In the genomic region with DNA sequence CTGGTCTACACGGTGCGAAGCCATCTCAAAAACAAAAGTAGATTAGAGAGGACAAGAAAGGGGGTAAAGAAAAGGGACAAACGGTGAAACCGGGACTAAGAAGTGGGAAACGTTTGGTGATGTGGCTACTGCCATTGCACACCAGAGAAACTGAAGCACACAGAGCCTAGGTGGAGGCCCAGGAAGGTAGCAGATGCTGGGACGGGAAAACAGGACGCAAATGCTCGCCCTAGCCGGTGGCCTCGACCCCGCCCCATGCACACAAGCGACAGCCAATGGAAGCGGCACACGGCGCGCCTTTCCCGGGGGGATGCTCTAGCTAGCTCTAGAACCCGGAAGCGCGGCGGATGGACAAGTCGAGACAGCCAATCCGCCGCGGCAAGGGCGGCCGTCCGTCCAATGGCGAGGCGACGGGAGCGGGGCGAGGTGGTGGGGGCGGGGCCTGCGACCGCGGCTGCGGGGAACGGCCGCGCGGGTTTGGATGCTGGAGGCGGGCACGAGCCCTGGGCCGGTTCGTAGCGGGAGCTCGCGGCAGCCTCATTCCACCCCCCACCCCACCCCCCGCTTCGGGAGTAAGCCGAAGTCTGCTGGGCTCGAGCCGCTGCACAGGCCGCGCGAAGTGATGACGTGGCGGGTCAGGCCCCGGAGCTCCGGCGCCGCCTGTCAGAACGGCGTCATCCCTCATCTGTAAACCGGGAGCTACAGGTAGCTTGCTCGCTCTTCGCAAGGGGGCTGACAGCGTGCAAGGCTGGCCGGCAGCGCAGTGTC, we compare ENCODE assay signal across 8 mouse cellular contexts. TPM values are rescaled to one million over a fixed set of nuclear protein-coding genes. Genes with fewer than 3 reads are reported as not detected.
DNase-seq lines count a peak whose midpoint lies in the region; ATAC-seq and TF ChIP-seq lines count a peak whose summit lies in the region.

A gene (plus strand): TSS at position 459 of the 768 bp plus-strand sequence.

- H3K27ac ChIP-seq in bone marrow, adult 2 months (ENCODE audit: control insufficient read depth, insufficient read depth, low read depth, low read length, poor library complexity): peak within 1 kb of the TSS; percentile 97
- peak within 1 kb of the TSS; percentile 95 for H3K27ac ChIP-seq in embryonic facial prominence, embryonic 15.5 days (replicated peaks)
- H3K27ac ChIP-seq in limb, embryonic 14.5 days (replicated peaks; ENCODE audit: low read depth, low read length): peak within 1 kb of the TSS; percentile 95
- peak within 1 kb of the TSS; percentile 97 for H3K27ac ChIP-seq in midbrain, postnatal 0 days (ENCODE audit: low read depth, low read length)

- peak; percentile 62; the same call in 1 of the 2 replicates for TF ChIP-seq POLR2A in bone marrow, adult 2 months (IDR thresholded peaks at IDR 0.05; ENCODE audit: borderline replicate concordance, control insufficient read depth, low read depth, low read length)
- 0 out of 2 replicates have a peak, but pooled peaks have one; percentile 36 for TF ChIP-seq POLR2A in limb, embryonic 14.5 days (IDR thresholded peaks at IDR 0.05; ENCODE audit: borderline replicate concordance, extremely low read depth, insufficient read depth, insufficient read length)

- peak within 1 kb of the TSS; percentile 76 for H3K4me2 ChIP-seq in embryonic facial prominence, embryonic 15.5 days (replicated peaks)
- H3K4me2 ChIP-seq in limb, embryonic 14.5 days (replicated peaks; ENCODE audit: low read depth, low read length, severe bottlenecking): peak within 1 kb of the TSS; percentile 80
- H3K4me2 ChIP-seq in midbrain, postnatal 0 days (ENCODE audit: low read depth, low read length, poor library complexity, severe bottlenecking): peak within 1 kb of the TSS; percentile 84

- peak within 1 kb of the TSS; percentile 83 for H3K4me3 ChIP-seq in bone marrow, adult 2 months (replicated peaks; ENCODE audit: control insufficient read depth, low read depth, low read length)
- peak within 1 kb of the TSS; percentile 74 for H3K4me3 ChIP-seq in embryonic facial prominence, embryonic 15.5 days (replicated peaks)
- peak within 1 kb of the TSS; percentile 67 for H3K4me3 ChIP-seq in limb, embryonic 14.5 days (replicated peaks; ENCODE audit: low read length)
- H3K4me3 ChIP-seq in midbrain, postnatal 0 days (ENCODE audit: low read depth, low read length): peak within 1 kb of the TSS; percentile 51

- no peak for TF ChIP-seq CTCF in bone marrow, adult 2 months (IDR thresholded peaks at IDR 0.05; ENCODE audit: control insufficient read depth, insufficient read depth, low read length)
- no peak for TF ChIP-seq CTCF in midbrain, postnatal 0 days (IDR thresholded peaks at IDR 0.05)

- H3K9me3 ChIP-seq in embryonic facial prominence, embryonic 15.5 days (replicated peaks): no peaks in the 10 kb centered on the region
- no peaks in the 10 kb centered on the region for H3K9me3 ChIP-seq in limb, embryonic 14.5 days (ENCODE audit: control insufficient read depth, low read length)
- H3K9me3 ChIP-seq in midbrain, postnatal 0 days (ENCODE audit: low read length): no peaks in the 10 kb centered on the region

- H3K4me1 ChIP-seq in bone marrow, adult 2 months (ENCODE audit: control insufficient read depth, insufficient read depth, low read length): peaks cover 1% of the 10 kb centered on the region; the same call in 1 of the 2 replicates
- peaks cover 18% of the 10 kb centered on the region for H3K4me1 ChIP-seq in embryonic facial prominence, embryonic 15.5 days
- H3K4me1 ChIP-seq in limb, embryonic 14.5 days (ENCODE audit: control insufficient read depth, insufficient read depth, low read length): peaks cover 13% of the 10 kb centered on the region
- H3K4me1 ChIP-seq in midbrain, postnatal 0 days (ENCODE audit: insufficient read depth, low read length): peaks cover 14% of the 10 kb centered on the region

- under 1% methylated on average over 71 of the region's 71 CpGs for WGBS in bone marrow, adult 2 months
- WGBS in embryonic facial prominence, embryonic 15.5 days: 1% methylated on average over 71 of the region's 71 CpGs
- WGBS in limb, embryonic 14.5 days: 2% methylated on average over 29 of the region's 71 CpGs
- WGBS in midbrain, postnatal 0 days: under 1% methylated on average over 71 of the region's 71 CpGs

- peaks cover 28% of the 10 kb centered on the region for H3K36me3 ChIP-seq in embryonic facial prominence, embryonic 15.5 days
- H3K36me3 ChIP-seq in limb, embryonic 14.5 days (ENCODE audit: control insufficient read depth, insufficient read depth, low read length): peaks cover 35% of the 10 kb centered on the region
- H3K36me3 ChIP-seq in midbrain, postnatal 0 days (ENCODE audit: insufficient read depth, low read length): peaks cover 24% of the 10 kb centered on the region

- H3K9ac ChIP-seq in embryonic facial prominence, embryonic 15.5 days: peak within 1 kb of the TSS; percentile 58
- peak within 1 kb of the TSS; percentile 81 for H3K9ac ChIP-seq in limb, embryonic 14.5 days (ENCODE audit: low read depth, low read length, severe bottlenecking)
- peak within 1 kb of the TSS; percentile 61 for H3K9ac ChIP-seq in midbrain, postnatal 0 days (replicated peaks; ENCODE audit: low read length, poor library complexity, severe bottlenecking)

- peak; percentile 97 for ATAC-seq in embryonic facial prominence, embryonic 15.5 days (ENCODE audit: insufficient number of reproducible peaks, low FRiP score, low TSS enrichment, low read depth)
- ATAC-seq in limb, embryonic 14.5 days (ENCODE audit: low FRiP score, low read depth): peak; percentile 94
- peak; percentile 92 for ATAC-seq in midbrain, postnatal 0 days (ENCODE audit: low FRiP score)

- no peaks in the 10 kb centered on the region for H3K27me3 ChIP-seq in embryonic facial prominence, embryonic 15.5 days
- no peaks in the 10 kb centered on the region for H3K27me3 ChIP-seq in limb, embryonic 14.5 days (ENCODE audit: control insufficient read depth, insufficient read depth, low read length)
- no peaks in the 10 kb centered on the region for H3K27me3 ChIP-seq in midbrain, postnatal 0 days (ENCODE audit: insufficient read depth, low read length)

- peak; percentile 97 for DNase-seq in 416B (ENCODE audit: low read depth)
- peak; percentile 89 for DNase-seq in heart, adult 8-10 months (ENCODE audit: low spot score)
- DNase-seq in kidney, adult 9 months: peak; percentile 92
- DNase-seq in limb, embryonic 14.5 days (ENCODE audit: low spot score): peak; percentile 100
- peak; percentile 100 for DNase-seq in midbrain, postnatal 0 days (ENCODE audit: low spot score)
- peak; percentile 83 to 89 for DNase-seq in spleen, postnatal 14 days (ENCODE audit: low spot score in 2 of 2)

RNA-seq across cellular contexts. Expression of the gene that starts here (rescaled TPM):
- 1.0 and 3.0 TPM in 2 replicates for polyA plus RNA-seq in bone marrow, adult 2 months (2011; ENCODE audit: insufficient read depth, insufficient read length, low replicate concordance, missing spikeins)
- 8.5 and 8.7 TPM in 2 replicates for polyA plus RNA-seq in embryonic facial prominence, embryonic 15.5 days (2015; fragmentation: Nextera tagmentation; extraction: Ambion mirVana)
- total RNA-seq in heart, adult 8-10 months (2022): 10 to 100 TPM; 10.2 to 11.6 (median 10.8) TPM
- 6.3 and 6.5 TPM in 2 replicates for polyA plus RNA-seq in limb, embryonic 14.5 days (2012; rRNA removed)
- polyA plus RNA-seq in limb, embryonic 14.5 days (2014; fragmentation: Nextera tagmentation; extraction: Ambion mirVana): 5.6 and 6.5 TPM in 2 replicates
- 11.5 and 15.4 TPM in 2 replicates for total RNA-seq in midbrain, postnatal 0 days (2014; rRNA removed)
- polyA plus RNA-seq in midbrain, postnatal 0 days (2015; fragmentation: Nextera tagmentation; extraction: Ambion mirVana): 8.7 and 9.0 TPM in 2 replicates

Comparison
In these comparisons a context has a peak if more than half of its experiments do, and no peak if none do; other contexts are left out.
1. Peak in every context shown above with its lines: DNase-seq, ATAC-seq, H3K4me3 ChIP-seq and H3K27ac ChIP-seq.